Comparison of ENCODE assay signal across 10 mouse cellular contexts in genomic region chr12:73617652-73618051, GRCm38 (mm10). TPM values are rescaled to one million over a fixed set of nuclear protein-coding genes. Genes with fewer than 3 reads are reported as not detected.
DNase-seq lines count a peak whose midpoint lies in the region; ATAC-seq and TF ChIP-seq lines count a peak whose summit lies in the region.
"Had no signal": no experiment of that assay in that cellular context is flagged by ENCODE, and none has a peak within 500 bp of the region (broad histone marks: within the 10 kb centered on the region; RNA-seq: fewer than 3 reads in every experiment).

No protein-coding gene starts in this region.

- no peak for ATAC-seq in limb, embryonic 14.5 days (ENCODE audit: low FRiP score, low read depth)
- no peak for ATAC-seq in forebrain, embryonic 16.5 days

- H3K4me1 ChIP-seq in limb, embryonic 14.5 days (ENCODE audit: control insufficient read depth, insufficient read depth, low read length), result no peaks in the 10 kb centered on the region
- no peaks in the 10 kb centered on the region for H3K4me1 ChIP-seq in forebrain, embryonic 16.5 days (replicated peaks; ENCODE audit: control insufficient read depth, insufficient read depth, low read length)
- H3K4me1 ChIP-seq: midbrain, embryonic 12.5 days had no signal

- no peak overlapping the region for H3K9ac ChIP-seq in limb, embryonic 14.5 days (ENCODE audit: low read depth, low read length, severe bottlenecking)
- no peak overlapping the region for H3K9ac ChIP-seq in forebrain, embryonic 16.5 days (replicated peaks; ENCODE audit: low read depth, low read length)
- H3K9ac ChIP-seq: embryonic facial prominence, embryonic 12.5 days; midbrain, embryonic 12.5 days had no signal

- peak; percentile 55 for DNase-seq in adrenal gland, adult 2 months
- DNase-seq in adrenal gland, adult 18-20 months (ENCODE audit: low spot score in 2 of 2), result no peak
- DNase-seq in heart, postnatal 14 days, result peak; percentile 42
- DNase-seq in limb, embryonic 14.5 days (ENCODE audit: low spot score), result peak; percentile 53
- peak; percentile 64 for DNase-seq in urinary bladder, postnatal 25 days (ENCODE audit: low spot score)
- DNase-seq in left cerebral cortex, postnatal 14 days (ENCODE audit: low spot score in 2 of 2), result no peak
- no peak for DNase-seq in testis, postnatal 14 days (ENCODE audit: low spot score)

- H3K27ac ChIP-seq in limb, embryonic 14.5 days (replicated peaks; ENCODE audit: low read depth, low read length), result no peak overlapping the region
- no peak overlapping the region for H3K27ac ChIP-seq in forebrain, embryonic 16.5 days (ENCODE audit: low read length)
- H3K27ac ChIP-seq: embryonic facial prominence, embryonic 12.5 days; midbrain, embryonic 12.5 days had no signal

- 32% methylated on average over 10 of the region's 10 CpGs for WGBS in limb, embryonic 14.5 days
- WGBS in forebrain, embryonic 16.5 days, result 58% methylated on average over 10 of the region's 10 CpGs

- H3K4me2 ChIP-seq in limb, embryonic 14.5 days (replicated peaks; ENCODE audit: low read depth, low read length, severe bottlenecking), result no peak overlapping the region
- H3K4me2 ChIP-seq in forebrain, embryonic 16.5 days (ENCODE audit: low read length), result no peak overlapping the region
- H3K4me2 ChIP-seq: embryonic facial prominence, embryonic 12.5 days; midbrain, embryonic 12.5 days had no signal

- intact Hi-C loops in heart, postnatal 14 days (cut with DNase I), result no loop called here
- intact Hi-C loops in left cerebral cortex, postnatal 14 days (cut with DNase I), result no loop called here

- no peaks in the 10 kb centered on the region for H3K9me3 ChIP-seq in limb, embryonic 14.5 days (ENCODE audit: control insufficient read depth, low read length)
- no peaks in the 10 kb centered on the region for H3K9me3 ChIP-seq in forebrain, embryonic 16.5 days (ENCODE audit: control insufficient read depth, low read length)
- H3K9me3 ChIP-seq: midbrain, embryonic 12.5 days had no signal

- no peak overlapping the region for H3K4me3 ChIP-seq in limb, embryonic 14.5 days (replicated peaks; ENCODE audit: low read length)
- H3K4me3 ChIP-seq in forebrain, embryonic 16.5 days (replicated peaks; ENCODE audit: low read length), result no peak overlapping the region
- H3K4me3 ChIP-seq: embryonic facial prominence, embryonic 12.5 days; midbrain, embryonic 12.5 days had no signal

- H3K36me3 ChIP-seq in limb, embryonic 14.5 days (ENCODE audit: control insufficient read depth, insufficient read depth, low read length), result no peaks in the 10 kb centered on the region
- H3K36me3 ChIP-seq in forebrain, embryonic 16.5 days (ENCODE audit: control insufficient read depth, insufficient read depth), result no peaks in the 10 kb centered on the region
- H3K36me3 ChIP-seq: embryonic facial prominence, embryonic 12.5 days; midbrain, embryonic 12.5 days had no signal

- no peaks in the 10 kb centered on the region for H3K27me3 ChIP-seq in limb, embryonic 14.5 days (ENCODE audit: control insufficient read depth, insufficient read depth, low read length)
- H3K27me3 ChIP-seq in forebrain, embryonic 16.5 days (replicated peaks; ENCODE audit: control insufficient read depth, insufficient read depth, low read length), result no peaks in the 10 kb centered on the region
- H3K27me3 ChIP-seq: embryonic facial prominence, embryonic 12.5 days; midbrain, embryonic 12.5 days had no signal

- TF ChIP-seq POLR2A in limb, embryonic 14.5 days (IDR thresholded peaks at IDR 0.05; ENCODE audit: borderline replicate concordance, extremely low read depth, insufficient read depth, insufficient read length), result no peak

RNA-seq across cellular contexts. Expression of gene Prkch, which starts 33.1 kb away (rescaled TPM):
- total RNA-seq in adrenal gland, adult 2 months (2021), result 10 to 100 TPM in 1 of 2 experiments, 1 to 10 TPM in 1; 8.9 to 16.2 TPM
- 3.7 and 4.7 TPM in 2 replicates for polyA plus RNA-seq in adrenal gland, adult 2 months (2012; rRNA removed)
- 10 to 100 TPM; 11.0 to 12.5 TPM for total RNA-seq in adrenal gland, adult 18-20 months (2021)
- 10 to 100 TPM; 25.1 to 27.2 TPM for total RNA-seq in heart, postnatal 14 days (2021)
- polyA plus RNA-seq in limb, embryonic 14.5 days (2012; rRNA removed), result 7.6 and 9.3 TPM in 2 replicates
- polyA plus RNA-seq in limb, embryonic 14.5 days (2014; fragmentation: Nextera tagmentation; extraction: Ambion mirVana), result 17.2 and 17.9 TPM in 2 replicates
- 3.6 and 4.3 TPM in 2 replicates for polyA plus RNA-seq in forebrain, embryonic 16.5 days (2015; fragmentation: Nextera tagmentation; extraction: Ambion mirVana)
- 1 to 10 TPM; 4.2 to 4.5 TPM for total RNA-seq in left cerebral cortex, postnatal 14 days (2021)

Comparison
In these comparisons a context has a peak if more than half of its experiments do, and no peak if none do; other contexts are left out.
1. DNase-seq: peak in adrenal gland, adult 2 months (single experiment), heart, postnatal 14 days (2 of 2), limb, embryonic 14.5 days (single experiment) and urinary bladder, postnatal 25 days (single experiment); none in adrenal gland, adult 18-20 months (0 of 2), left cerebral cortex, postnatal 14 days (0 of 2) and testis, postnatal 14 days (single experiment).